Mouse (Mus musculus) layer of hippocampus, adult 9-10 months (tissue): ENCODE data around the gene Tmem28.

ENCODE experiments used
- DNase-seq: peaks from one replicate; pipeline ENCODE4 v3.0.0; 2022; ENCODE audit warnings: low spot score

The Tmem28 gene

GRCm38 (mm10) chrX:99820790-99821395 is at the start of gene Tmem28:
Gene Tmem28, plus strand, starts transcription at chrX:99821021.
- DNase-seq, result no peak

- DNase-seq, result no peak
Observed at GRCm38 (mm10) chrX:99780308-99780707, 40.5 kb upstream of the Tmem28 start.

- no peak for DNase-seq
Observed at GRCm38 (mm10) chrX:99808375-99808774, 12.4 kb upstream of the Tmem28 start.

- DNase-seq, result no peak
Observed at GRCm38 (mm10) chrX:99819395-99819935, 1.4 kb upstream of the Tmem28 start.

- DNase-seq, result no peak
Observed at GRCm38 (mm10) chrX:99819936-99820789, 658 bp upstream of the Tmem28 start.

GRCm38 (mm10) chrX:99842090-99842489 is 21.3 kb downstream of the Tmem28 start:
- no peak for DNase-seq

GRCm38 (mm10) chrX:99853261-99853741 is 32.5 kb downstream of the Tmem28 start:
- no peak for DNase-seq

GRCm38 (mm10) chrX:99853834-99854233 is 33.0 kb downstream of the Tmem28 start:
- no peak for DNase-seq

GRCm38 (mm10) chrX:99872228-99872627 is 51.4 kb downstream of the Tmem28 start:
- no peak for DNase-seq

GRCm38 (mm10) chrX:99872632-99873201 is 51.9 kb downstream of the Tmem28 start:
- no peak for DNase-seq

GRCm38 (mm10) chrX:99873259-99873919 is 52.6 kb downstream of the Tmem28 start:
- DNase-seq, result no peak

GRCm38 (mm10) chrX:99873920-99874296 is 53.1 kb downstream of the Tmem28 start:
- DNase-seq, result no peak

- no peak for DNase-seq
Observed at GRCm38 (mm10) chrX:99876781-99877180, 56.0 kb downstream of the Tmem28 start.

- DNase-seq, result no peak
Observed at GRCm38 (mm10) chrX:99883396-99883795, 62.6 kb downstream of the Tmem28 start.
